Mouse (Mus musculus) urinary bladder, adult 2 months (tissue): ENCODE results near the gene Fntb. TPM values are rescaled to one million over a fixed set of nuclear protein-coding genes. Genes with fewer than 3 reads are reported as not detected.
"Not testable (repeated sequence)": the region's sequence is repeated elsewhere in the genome, so short reads cannot be mapped to it uniquely, and the experiment has no call there.

ENCODE experiments used
- DNase-seq: peaks from one replicate; pipeline ENCODE4 v3.0.0; 2022; ENCODE audit warnings: low spot score
- polyA plus RNA-seq: library from polyadenylated mRNA; depleted of rRNA; stranded (reverse); fragments of >200 nt; gene quantifications from 2 replicates; pipeline ENCODE4 v1.2.3, GENCODE M21; 2012; rRNA removed

Fntb gene
- 18.3 and 19.3 TPM in 2 replicates for polyA plus RNA-seq

DNA sequence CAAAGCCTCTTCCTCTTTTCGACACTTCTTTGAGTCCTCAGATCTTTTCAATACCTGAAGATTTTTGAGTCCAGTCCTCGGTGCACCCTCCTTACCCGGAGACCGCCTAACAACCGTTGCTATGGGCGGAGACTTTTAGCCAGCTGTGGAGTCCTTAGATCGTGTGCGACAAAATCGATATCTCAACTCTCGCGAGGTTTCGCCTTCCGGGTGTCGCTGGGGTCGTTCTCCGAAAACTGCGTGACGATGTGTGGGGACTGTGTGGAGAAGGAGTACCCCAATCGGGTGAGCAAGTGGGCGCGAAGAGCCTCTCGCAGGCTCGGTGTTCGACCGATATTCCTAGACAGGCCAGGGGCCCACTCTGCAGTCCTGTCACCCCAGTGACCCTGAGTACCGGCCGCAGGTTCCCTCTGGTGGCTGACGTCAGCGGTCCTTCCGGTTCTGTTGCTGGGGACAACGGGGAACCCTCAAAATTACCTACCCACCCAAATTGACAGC, at the start of gene Fntb, which contains the start of gene Churc1:
Gene Fntb, plus strand, starts transcription at position 236 of the 498 bp plus-strand sequence.
Gene Churc1, plus strand, starts transcription at position 185 of the 498 bp plus-strand sequence.
- DNase-seq: peak; percentile 81

DNA sequence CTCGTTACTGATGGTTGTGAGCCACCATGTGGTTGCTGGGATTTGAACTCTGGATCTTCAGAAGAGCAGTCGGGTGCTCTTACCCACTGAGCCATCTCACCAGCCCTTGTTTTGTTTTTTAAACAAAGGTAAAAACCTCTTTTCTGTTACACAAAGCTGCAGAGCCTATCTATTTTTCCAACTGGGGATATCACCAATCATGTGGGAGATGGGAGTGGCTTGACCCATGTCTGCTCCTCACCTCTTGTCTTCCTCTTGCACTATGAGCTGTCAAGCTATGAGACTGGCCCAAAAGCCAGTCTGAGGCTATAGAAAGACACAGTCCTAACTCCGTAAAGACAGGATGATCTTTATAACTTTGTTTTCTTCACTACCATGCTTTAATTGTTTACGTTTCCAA, 47.0 kb upstream of the Fntb start:
- no peak for DNase-seq

DNA sequence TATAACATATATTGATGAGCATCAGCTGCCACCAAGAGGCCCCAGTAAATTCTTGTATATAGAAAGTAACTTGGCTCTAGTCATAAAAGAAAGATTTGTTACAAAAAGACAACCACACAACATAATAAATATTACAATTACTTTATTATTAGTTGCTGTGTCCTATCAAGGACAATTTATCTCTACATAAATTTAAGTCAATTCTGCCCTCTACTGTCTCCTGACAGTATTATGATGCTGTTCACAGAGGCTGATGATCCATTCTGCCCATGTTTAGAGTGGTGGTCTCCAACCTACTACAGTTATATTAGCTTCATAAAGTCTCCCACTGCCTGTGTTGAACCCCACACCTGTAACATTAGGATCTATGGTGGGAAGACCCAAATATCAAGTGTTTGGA, 44.8 kb upstream of the Fntb start:
- DNase-seq: no peak

DNA sequence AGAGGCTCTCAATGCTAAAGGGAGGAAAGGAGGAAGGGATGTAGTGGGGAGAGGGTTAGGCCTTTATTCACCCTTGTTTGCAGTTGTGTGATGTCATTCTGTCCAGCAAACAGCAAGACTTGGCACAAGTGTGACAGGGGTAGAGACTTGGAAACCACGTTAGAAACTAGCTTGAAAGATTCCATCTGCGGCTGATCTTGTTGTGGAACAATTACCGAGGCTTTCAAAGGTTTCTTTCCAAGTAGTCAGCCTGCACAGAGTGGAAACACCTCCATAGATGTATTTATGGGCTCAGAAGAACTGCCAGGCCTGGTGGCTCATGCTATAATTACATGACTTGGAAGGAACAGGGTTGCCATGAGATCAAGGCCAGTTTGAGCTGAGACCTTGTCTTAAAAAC, 43.4 kb upstream of the Fntb start:
- no peak for DNase-seq

DNA sequence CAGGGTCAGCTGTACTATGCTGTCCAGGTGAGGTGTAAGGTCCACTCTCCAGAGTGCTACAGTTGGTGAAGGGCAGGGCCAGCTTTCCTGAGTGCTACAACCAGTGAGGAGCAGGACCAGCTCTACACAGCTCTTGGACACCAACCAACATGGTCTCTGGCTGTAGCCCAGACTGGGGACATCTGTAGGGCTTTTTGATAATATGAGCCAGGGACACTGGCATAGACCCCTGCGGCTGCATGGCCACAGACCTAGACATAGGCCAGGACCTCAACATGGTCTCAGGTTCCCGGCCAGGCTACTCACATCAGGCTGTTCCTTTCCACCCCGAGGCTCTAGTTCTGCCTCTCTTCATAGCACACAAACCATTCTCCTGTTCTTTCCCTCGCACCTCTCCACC, 37.4 kb upstream of the Fntb start:
- no peak for DNase-seq

DNA sequence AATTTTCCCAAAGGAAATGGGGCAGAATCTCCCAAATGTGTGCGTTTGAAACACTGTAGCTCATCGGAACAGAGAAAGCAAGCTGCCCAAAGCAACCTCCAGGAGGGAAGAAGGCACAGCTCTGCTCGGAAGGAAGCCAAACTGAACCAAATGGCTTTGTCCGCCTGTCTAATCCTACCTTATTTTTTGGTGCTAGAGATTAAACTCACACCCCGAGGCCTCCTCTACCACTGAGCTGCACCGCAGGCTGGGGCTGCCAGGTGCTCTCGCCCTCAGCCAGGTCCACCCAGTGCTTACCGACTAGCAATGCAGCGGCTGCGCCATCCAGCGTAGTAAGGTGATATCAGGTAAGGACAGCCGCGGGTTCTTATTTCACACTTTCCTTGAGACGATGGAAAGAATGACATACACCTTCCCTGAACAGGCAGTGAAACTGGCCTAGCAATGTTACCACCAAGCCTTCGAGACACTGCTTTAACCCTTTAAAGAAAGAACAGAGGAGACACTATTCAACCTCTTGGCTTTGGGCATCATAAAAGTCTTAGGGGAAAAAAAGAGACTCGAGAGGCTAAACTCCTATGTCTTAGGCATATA, 14.4 kb upstream of the Fntb start:
- no peak for DNase-seq

DNA sequence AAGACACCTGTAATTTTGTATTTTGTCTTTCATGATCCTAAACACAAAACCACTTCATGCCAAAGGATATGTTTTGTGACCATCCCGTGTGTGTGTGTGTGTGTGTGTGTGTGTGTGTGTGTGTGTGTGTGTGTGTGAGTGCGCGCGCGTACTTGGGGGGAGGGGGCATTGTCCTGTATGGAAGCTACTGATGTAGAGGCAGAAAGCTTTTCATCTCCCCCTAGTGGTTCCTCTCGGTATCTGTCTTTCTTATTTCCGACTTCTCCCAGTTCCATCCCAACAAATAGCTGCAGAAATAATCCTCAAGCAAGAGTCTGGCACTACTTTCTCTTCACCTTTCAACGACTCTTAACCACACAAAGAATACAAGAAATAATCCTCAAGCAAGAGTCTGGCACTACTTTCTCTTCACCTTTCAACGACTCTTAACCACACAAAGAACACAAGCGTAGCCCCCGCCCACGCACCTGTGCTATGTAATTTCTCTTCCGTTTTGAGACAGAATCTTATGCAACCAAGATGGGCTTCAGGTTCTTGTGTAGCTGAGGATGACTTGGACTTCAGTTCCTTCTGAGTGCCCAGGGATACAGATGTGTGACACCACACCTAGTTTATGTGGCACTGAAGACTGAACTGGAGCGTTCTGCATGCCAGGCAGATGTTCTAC, 12.6 kb upstream of the Fntb start:
- DNase-seq: no peak

DNA sequence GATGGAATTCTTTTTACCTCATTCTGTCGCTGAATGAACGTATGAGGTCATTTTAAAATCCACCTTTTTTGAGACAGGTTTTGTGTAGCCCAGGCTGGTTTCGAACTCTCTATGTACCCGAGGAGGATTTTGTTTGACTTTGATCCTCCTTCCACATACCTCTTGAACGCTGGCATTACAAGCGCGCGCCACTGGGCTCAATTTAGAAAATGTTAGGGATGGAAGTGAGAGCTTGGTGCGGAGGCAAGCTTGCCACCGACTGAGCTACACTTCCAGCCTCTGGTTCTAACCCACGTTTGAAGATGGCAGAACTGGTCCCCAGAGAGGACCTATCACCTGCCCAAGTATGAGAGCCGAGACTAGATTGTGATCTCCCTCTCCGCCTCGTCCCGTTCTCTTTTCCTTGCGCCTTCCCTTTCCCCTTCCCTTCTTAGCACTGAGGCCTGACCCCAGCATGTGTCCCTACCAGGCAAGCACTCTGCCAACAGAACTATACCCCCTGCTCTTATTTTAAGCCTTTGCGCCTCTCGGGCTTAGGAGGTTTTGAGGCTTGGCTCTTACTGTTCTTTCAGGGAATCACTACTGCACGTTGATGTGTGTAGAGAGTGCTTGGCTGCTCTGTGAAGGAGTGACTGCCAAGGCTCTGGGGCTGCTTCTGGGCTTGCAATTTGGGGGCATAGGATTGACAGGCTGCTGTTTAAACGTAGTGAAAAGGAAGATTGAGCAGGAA, 677 bp downstream of the Fntb start:
- peak; percentile 24 for DNase-seq

DNA sequence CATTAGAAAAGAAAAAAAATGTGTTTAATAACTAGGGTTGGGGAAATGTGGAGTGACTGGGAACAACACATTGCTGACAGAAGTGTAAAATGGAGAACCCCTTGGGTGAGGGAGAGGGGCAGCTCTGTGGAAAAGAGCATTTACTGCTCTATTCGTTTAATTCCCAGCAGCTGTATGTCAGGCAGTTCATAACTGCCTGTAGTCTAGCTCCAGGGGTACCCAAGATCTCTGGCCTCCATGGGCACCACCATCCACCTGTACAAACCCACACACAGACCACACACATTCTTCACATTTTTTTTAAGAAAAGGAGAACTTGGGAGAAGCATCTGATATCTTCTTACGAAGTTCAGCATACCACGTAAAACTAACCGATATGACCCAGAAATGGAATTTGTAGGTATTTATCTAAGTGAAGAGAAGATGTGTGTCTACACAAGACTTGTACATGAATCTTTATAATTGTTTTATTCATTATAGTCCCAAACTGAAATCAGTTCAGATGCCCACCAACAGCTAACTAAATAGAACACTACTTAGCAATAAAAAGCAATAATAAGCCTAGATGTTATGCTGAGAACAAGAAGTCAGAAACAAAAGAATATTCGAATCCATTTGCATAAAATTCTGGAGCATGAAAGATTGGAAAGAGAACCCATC, 5.6 kb downstream of the Fntb start:
- DNase-seq: no peak

DNA sequence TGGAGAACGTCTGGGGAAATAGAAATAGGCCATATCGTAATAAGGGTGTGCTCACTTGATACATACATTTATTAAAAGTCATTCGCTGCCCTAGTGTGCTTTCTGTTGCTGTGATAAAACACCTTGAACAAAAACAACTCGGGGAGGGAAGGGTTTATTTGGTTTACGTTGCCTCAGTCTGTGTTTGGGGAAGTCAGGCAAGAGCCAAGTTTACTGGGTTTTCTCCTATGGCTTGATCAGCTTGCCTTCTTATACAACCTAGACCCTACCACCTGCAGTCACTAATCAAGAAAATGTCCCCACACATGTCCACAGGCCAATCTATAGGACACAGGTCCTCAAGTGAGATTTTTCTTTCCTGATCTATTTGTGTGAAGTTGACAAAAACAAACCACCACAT, 6.2 kb downstream of the Fntb start:
- DNase-seq: no peak

DNA sequence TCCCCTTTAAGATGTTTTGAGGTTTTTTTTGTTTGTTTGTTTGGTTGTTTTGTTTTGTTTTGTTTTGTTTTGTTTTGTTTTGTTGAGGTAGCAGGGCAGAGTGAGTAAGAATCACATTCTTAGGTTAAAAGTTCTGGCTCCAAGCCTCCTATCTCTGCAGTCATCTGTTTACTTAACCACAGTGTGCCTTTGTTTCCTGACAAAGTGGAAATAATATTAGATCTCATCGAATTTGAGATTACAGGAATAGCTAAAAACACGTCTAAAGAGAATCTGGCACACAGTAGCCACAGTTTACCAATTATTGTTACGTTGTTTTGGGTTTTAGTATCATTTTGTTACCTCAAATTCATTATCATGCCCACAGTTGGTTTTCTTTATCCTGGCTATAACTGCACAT, 9.3 kb downstream of the Fntb start:
- DNase-seq: no peak

DNA sequence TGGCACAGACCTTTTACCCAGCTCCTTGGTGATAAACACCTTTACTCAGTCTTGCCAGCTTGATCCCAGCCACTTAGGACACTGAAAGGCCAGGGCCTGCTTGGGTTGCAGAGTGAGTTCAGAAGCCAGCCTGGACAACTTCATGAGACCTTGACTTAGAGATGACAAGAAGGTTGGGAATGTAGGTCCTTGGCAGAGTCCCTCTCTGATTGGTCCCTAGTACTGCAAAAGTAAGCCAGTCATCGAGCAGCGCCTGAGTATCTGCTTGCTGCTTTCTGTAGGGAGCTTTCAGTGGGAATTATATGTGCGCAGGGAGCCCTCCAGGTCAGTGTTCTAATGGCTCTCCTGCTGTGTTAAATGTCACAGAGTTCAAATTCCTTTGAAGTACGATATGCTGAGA, 9.7 kb downstream of the Fntb start:
- DNase-seq: no peak

DNA sequence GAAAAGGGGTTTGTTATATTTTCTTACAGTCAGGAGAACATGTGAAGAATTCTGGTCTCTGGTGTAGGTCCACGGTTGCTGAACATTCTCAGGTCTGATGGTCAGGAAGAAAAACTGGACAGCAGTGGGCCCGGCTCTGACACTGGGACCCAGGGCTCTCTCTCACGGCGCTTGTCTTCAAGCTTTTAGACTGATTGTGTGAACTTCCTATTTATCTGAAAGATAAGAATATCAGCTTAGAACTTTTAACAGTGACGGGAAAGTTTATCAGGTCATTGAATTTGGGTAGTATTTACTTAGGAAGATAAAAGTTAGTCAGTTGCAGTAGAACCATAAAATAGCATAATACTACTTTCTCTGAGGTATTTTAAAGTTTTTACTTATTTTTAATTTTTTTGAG, 11.5 kb downstream of the Fntb start:
- DNase-seq: no peak

DNA sequence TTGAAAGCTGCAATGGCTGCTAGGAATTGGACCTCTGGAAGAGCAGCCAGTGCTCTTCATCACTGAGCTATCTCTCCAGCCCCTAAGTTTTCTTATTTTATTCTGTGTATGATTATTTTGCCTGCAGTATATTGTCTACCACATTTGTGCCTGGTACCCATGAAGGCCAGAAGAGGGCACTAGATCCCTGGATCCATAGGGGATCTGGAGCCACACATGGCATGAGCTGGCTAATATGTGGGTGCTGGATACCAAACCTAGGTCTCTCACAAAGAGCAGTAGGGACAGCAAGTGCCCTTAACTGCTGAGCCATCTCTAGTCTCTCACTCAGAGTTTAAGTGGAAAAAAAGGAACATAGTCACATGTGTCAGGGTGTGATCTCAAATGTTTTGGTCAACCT, 12.5 kb downstream of the Fntb start:
- DNase-seq: no peak

DNA sequence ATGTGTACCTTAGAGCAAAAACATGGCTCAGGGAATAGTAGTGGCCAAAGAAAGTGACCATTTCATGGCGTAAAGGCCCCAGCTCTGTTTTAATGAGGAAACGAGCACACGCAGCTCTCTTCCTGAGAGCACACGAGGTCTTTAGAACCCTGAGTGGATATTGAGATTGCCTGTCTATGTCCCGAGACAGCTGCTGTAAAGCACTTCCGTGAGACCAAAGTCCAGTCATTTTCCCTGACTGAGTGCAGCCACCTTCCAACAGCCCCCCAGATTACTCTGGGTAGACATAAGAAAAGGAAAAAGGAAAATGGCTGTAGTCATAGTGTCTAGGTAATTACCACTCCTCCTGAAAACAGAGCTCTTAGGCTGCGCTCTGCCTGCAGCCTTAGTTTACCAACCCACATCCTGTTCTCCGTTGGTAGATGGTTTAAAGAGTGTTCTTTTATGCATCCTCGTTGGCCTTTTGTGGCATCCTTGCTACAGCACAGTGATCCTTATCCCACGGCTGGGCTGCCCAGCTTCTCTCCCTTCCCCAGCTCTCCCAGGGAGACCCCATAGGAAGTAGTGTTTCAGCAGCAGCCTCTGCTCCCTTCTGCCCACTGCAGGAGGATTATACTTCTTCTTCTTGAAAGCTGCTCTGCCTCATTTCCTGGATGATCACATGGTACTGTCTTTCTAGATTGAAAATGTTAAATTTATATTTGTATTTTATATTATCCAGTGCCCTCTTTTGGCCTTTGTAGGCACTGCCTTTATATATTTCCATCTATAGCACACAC, 13.1 kb downstream of the Fntb start:
- DNase-seq: no peak

DNA sequence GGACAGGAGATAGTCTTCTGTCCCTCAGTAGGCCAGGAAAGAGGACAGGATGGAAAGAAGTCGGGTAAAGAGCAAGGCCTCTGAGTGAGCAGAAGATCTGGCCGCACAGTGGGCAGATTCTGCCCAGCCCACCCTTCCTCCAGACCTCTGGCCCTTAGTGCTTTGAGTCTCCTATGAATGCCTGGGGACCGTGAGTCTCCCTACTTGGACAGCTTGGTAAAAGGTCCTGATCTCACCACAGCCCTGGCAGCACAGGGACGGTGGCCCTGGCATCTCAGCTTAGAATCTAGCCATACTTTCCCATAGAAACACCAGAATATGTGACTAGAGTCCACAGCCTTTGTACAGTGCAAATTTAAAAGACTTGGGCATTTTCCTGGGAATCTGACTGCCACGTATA, 14.6 kb downstream of the Fntb start:
- DNase-seq: no peak

DNA sequence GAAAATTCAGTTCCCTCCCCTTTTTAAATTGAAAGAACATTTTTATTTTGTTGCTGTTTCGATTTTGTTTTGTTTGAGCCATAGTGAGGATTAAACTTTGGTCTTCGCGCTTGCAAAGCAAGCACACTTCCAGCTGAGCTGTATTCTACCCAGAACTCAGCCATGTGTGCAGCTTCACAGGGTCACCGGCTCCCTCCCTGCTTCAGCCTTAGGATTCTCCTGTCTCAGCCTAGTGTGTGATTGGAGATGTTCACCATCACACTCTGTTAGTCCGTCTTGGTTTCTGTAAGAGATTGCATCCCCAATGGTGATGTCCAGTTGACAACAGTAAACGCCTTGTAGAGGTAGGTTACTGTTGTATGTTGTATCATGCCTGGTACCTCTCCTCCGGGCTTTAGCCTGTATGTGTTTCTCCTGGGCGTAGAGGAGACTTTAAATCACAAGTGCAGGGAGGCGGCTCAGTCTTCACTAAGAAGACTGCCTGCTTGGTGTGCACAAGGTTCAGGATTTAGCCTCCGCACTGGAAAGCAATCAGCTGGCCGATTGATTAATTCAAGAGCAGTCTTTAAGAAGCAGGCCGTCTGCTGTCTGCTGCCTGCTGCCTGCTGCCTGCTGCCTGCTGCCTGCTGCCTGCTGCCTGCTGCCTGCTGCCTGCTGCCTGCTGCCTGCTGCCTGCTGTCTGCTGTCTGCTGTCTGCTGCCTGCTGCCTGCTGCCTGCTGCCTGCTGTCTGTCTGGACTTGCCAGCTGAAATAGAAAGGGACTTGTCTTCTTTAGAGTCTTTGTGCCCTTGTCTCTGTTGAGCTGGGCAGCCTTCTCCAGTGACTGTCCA, 15.5 kb downstream of the Fntb start:
- DNase-seq: no peak

DNA sequence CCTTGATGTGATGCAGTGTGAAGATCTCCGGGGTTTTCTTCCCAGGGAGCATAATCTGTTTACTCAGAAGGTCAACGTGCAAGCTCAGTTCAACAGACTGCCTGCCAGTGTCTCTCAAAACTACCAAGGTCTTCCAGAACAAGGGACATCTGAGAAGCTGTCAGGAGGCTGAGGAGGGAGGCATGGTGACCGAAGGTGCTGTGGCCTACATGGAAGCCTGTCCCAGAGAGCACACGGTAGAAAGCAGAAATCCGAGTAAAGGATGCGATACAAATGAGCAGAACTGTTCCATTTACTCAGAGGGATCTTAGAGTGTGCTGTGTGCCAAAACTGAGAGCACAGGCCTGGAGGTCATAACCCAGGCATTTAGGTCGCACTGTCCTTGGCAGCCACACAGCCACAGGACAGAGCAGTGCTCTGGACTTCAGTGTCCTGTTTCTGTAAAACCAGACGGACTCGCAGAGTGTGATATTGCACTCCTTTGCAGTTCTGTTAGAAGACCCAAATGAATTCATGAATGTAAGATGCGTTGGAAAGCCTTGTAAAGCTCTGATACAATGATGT, 18.7 kb downstream of the Fntb start:
- DNase-seq: no peak

DNA sequence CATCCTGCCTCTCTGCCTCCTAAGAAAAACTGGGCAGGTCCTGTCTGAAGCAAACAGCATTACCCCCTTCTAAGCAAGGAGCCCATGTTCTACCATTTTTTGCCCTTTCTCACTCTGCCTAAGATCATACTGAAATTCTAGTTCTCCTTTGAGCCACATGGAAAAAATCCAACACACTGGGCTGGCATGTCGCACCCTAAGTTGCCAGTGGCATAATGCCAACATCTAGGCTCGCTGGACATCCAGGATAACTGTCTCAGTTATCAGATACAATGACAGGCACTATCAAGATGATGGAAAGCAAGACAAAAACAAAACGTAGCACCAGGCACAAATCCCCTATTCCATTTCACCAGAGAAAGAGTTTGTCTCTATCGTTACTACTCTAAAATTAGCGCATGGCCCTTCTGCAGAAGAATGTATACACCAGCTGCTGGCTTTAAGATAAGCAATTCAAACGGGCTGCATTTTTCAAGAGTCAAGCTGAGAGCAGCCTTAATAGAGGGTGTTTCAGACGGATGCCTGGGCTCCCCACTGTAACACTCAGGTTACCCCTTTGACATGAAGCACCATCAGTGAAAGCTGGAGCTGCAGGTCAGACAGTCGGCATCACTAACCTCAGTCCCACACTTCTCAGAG, 25.2 kb downstream of the Fntb start:
- no peak for DNase-seq

DNA sequence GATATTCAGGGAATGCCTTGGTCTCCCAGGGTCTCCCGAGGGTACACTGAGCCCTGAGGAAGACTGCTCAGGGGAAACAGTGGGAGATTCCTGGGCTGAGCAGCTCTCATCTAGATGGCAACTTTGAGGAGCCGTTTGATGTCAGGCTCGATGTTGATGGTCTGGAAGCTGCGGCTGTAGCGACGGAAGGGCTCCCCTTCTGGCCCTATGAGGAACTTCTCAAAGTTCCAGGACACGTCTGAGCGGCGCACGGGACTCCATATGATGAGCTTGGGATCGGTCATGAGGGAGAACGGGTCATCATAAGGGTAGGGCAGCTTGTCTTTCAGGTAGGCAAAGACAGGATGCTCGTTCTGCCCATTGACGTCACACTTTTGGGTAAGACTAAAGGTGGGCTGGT, 27.2 kb downstream of the Fntb start:
- DNase-seq: not testable (repeated sequence)
